Mouse (Mus musculus) MN1 (cell line): ENCODE measurements around the gene Atxn3.
"Not testable (repeated sequence)": the region's sequence is repeated elsewhere in the genome, so short reads cannot be mapped to it uniquely, and the experiment has no call there.

Experiments used
- DNase-seq: peaks from one replicate; pipeline ENCODE4 v3.0.0-alpha.2; 2016; ENCODE audit warnings: low spot score

Atxn3 gene

DNA sequence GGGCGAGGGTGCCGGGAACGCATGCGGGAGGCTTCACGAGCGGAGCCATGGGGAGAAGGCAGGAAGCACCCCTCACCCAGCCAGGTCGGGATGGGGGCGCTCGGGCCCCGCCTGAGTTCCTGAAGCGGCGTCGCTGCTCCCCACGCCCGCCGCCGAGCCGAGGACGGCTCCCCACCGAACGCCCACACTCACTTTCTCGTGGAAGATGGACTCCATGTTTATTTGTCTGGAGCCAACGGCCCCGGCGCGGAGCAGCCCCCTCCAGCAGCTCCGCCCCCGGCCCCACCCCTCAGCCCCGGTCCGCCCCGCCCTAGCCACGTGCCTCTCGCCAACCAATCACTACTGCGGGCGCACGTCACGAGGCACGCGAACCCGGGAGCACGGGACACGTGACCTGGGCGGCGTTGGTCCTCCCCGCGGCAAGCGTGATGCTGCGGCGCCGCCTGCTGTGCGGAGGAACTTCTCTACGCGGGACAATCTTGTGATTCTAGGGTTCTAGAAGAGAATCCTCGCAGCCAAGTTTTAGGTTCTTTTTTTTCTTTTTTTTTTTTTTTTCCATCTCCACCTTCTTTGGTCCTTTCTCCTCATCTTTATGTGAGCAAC, at the start of gene Atxn3:
Gene Atxn3 (minus strand): TSS at position 305 of the 603 bp plus-strand sequence.
- DNase-seq = peak; percentile 94

DNA sequence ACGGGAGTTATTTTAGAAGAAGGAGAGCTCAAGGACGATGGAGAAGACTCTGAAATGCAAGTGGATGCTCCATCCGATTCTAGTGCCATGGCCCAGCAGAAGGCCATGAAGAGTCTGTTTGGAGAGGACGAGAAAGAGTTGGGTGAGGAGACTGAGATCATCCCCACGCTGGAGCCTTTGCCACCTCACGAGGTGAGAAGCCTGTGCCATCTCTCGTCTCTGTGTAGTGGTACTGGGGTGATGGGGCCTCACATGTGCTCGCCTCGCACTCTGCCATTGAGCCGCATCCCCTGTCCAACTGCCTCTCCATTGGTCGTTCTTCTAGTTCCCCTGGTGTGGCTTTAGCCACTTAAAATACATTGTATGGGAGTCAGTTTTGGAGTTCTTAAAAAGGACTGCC, 42.7 kb upstream of the Atxn3 start:
- no peak for DNase-seq

DNA sequence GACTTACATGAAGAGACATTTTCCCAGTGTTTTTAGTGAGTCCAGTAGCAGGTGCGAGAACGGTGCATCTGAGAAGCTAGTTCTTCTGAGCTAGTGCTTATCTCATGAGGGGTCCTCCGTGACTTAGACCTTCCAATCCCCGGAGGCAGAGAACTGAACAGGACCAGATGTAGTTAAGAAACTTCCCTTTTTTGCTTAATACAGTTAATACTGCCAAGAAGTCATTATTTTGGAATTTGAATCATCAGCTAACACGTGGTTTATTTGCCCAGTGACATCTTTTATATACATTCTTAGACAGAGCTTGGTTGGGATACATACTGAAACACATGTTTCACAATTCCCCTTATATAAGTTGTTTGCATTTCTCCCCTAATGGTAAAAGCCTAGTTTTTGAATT, 40.9 kb upstream of the Atxn3 start:
- DNase-seq = no peak

DNA sequence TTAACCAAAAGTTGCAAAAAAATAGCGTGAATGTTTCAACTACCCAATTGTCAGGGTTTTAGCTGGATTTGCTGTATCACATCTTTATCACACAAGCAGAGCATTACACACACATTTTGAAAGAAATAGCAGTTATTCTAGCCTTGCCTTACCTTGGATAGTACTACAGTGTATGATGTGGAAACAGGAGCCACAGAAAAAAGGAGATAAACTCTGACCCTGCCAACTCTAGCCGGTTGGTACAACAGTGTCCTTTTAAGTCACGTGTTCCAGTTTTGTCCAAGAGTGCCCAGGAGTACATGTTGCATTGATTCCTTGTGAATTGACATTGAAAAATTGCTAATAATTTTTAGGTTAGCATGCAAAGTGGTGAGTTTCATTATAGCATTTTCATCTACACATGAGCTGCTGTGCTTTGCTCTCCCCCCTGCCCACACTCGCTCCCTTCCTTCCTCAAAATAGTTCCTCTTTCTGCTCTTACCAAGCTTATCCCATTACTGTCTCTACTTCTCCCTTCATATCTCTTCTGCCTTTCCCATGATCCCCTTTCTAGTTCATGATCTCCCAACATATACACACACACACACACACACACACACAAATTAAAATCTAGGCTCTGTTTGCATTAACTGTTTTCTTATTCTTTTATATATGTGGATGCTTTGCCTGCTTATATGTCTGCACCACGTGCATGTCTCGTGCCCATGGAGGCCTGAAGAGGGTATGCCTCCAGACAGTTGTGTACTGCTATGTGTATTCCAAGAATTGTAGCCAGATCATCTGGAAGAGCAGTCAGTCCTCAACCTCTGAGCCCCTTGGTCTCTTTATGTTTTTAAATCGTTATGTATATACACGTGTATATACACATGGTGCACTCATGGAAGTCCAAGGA, 36.8 kb upstream of the Atxn3 start:
- DNase-seq = no peak

DNA sequence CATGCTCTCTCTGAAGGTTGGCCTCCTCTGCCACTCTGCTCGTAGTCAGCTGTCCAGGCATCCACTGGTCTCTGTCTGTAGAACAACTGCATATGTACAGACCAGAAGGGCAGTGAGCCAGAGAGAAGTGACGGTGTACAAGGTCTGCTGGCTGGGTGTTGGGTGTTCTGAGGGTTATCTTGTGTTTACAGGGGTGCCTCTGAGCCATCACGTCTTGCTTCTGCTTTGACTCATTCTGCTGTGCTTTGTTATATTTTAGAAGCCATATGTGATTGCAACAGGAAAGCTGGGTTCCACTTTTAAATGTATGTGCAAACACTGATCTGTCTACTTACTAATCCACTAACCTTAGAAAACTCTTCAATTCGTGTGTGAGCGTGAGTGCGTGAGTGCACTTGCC, 29.6 kb upstream of the Atxn3 start:
- DNase-seq = no peak

DNA sequence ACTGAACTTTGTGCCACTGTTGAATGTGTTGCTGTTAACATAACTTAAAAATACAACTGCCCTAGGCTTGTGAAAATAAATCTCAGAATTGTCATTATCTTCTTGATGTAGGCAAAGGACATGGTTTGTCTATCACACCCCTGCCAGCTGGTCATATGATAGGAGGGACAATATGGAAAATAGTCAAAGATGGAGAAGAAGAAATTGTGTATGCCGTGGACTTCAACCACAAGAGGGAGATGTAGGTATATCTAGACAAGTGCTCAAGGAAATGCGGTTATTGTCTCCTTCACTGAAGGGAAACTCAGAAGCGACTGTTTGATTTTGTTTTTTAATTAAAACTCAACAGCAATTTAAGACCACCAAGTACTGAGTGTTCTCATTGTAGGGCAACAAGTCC, 27.1 kb upstream of the Atxn3 start:
- DNase-seq = peak; percentile 28

DNA sequence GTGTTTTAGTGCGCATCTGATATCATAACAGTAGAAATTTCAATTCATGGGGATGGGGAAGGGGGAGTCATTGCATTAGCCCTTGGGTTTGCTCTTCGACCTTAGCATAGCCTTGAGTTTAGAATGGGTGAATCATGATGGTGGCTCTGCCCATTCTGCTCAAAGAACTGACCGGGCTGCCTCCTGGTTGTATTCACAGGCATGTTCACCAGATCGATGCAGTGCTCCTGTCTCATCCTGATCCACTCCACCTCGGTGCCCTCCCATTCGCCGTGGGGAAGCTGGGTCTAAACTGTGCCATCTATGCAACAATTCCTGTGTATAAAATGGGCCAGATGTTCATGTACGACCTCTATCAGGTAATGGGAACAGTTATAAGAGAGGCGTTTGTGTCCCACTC, 24.9 kb upstream of the Atxn3 start:
- no peak for DNase-seq

DNA sequence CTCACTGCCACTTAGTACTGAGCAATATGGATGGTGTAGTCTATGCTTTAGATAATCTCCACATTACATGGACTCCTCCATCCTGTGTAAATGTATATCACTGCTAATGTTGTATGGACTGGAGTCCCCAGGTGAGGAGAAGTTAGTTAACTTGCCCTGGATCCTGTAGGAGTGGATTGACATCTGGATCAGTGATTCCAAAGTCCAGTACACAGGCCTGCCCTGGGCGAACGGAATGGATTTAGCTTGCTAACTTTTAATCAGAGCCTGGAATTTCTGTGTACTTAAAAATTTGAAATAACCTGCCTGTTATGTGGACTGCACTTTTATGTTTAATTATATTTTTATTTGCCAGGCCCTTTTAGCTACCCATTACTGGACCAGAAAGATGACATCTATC, 23.5 kb upstream of the Atxn3 start:
- DNase-seq = no peak

DNA sequence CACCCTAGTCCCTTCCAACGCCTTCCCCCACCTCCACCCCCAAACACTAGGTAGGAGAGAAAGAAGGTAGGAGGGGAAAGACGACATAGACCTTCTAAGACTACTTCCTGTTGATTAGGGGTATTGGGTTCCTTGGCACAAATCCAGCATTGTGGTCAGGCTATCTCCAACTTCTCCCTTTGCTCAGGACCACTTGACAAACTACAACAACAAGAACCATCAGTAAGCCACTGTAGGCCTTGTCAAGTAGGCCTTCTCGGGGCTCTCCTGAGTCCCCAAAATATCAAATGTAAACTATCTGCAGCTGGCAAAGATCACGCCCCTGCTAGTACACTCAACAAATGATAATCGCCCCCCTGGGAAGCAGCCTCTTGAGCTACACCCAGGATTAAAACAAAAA, 22.2 kb upstream of the Atxn3 start:
- DNase-seq = no peak

DNA sequence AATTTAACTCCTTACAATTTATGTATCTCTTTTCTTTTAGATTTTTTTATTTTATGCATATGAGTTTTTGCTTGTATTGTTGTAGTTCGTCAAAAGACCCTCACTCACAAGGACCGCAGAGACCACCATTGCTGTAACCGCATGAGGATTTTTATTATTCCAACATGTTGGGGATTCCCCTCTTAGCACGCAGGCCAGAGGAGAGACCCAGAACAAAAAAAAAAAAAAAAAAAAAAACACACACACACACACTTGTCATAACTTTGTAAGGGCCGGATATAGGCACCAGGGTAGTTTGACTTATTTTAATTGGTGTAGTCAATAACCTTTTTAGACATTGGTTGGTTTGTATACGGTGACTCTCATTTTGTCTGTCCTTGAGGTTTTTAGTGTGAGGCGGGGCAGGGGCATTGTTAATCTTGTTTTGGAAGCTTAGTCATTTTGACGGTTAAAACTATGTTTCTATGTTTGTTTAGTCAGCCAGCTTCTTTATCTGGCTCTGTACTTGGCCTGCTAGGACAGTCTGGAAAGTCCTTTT, 21.2 kb upstream of the Atxn3 start:
- no peak for DNase-seq

DNA sequence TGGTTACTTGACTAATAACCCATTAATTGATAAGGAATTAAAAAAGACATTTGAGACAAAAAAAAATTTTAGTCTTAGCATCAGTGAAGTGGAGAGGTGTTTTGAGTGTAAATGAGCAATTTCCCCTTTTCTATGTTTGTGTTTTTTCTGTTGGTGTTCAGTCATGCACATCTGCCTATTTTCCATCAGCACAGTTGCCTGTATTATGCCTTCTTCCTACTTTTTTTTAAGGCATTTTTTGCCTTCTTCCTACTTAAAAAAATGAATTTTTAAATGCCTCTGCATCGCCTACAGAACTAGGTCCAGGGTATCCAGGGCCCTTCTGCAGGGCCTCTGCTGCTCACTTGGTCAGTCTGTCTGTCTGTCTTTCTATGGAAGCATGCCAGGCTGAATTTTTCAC, 20.5 kb upstream of the Atxn3 start:
- no peak for DNase-seq

DNA sequence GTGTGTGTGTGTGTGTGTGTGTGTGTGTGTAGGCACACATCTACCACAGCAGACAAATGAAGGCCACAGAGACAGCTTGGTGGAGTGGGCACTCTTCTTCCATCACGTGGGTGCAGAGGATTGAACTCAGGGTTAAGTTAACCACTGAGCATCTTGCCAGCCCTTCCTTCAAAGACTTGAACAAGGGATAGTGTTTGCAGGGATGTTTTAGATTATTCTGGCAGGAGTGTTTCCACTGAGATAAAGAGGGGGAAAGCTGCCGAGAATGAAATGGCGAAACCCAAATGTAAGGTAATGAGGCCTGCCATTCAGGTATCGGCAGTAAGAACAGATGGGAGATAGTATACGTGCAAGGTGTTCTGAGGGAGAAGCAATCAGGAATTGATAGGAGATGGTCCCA, 20.1 kb upstream of the Atxn3 start:
- DNase-seq = no peak

DNA sequence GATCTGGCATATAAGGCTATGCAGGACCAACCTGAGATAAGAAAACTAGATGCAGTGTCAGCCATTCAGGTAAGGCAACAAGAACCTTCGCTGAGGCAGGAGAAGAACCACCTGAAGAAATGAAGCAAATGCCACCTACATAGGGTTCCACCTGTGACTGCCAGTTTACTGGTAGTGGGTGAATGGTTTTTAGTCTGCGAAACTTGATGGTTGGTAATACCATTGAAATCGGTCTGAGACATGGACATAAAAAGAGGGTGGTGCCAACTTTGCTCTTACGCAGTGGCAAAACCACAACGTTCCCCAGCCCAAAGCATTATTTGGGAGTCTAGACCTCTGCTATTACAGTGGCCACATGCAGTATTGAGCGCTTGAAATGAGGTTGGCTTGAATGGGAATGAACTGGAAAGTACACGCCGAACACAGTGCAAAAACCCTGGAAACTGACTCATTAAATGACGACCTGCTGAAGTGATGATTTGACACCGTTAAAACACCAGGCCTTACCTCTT, 19.4 kb upstream of the Atxn3 start:
- no peak for DNase-seq

DNA sequence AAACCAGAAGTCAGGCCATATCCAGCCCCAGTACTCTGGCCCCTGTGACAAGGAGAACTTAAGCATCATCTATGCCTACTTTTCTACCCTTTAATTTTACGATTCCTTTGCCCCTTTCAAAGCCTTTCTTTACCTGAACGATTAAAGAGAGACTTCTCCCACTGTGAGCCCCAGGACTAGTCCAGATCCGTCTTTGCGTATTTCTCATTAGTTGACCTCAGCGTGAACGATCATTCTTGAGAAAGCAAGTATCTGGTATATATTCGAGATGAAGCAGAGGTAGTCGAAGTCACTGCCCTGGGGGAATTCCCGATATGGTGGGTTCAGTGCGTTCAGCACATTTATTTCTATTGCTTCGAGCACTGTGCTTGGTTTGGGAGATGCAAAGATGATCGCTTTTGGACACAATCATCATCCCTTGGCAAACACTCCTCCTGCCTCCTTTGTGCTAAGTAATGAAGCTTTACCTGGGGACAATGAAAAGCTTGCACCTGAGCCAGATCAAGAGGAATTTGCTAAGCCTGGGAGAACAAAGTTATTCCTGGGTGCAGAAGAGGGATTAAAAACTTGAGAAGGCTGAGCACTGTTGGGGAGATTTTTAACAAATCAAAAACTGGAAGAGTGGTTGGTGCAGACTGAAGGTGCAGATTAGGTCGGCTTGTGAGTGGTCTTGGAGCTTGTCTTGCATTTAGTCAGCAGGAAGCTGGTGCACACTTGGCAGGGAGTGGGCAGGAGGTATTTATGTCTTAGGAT, 18.8 kb upstream of the Atxn3 start:
- DNase-seq = no peak

DNA sequence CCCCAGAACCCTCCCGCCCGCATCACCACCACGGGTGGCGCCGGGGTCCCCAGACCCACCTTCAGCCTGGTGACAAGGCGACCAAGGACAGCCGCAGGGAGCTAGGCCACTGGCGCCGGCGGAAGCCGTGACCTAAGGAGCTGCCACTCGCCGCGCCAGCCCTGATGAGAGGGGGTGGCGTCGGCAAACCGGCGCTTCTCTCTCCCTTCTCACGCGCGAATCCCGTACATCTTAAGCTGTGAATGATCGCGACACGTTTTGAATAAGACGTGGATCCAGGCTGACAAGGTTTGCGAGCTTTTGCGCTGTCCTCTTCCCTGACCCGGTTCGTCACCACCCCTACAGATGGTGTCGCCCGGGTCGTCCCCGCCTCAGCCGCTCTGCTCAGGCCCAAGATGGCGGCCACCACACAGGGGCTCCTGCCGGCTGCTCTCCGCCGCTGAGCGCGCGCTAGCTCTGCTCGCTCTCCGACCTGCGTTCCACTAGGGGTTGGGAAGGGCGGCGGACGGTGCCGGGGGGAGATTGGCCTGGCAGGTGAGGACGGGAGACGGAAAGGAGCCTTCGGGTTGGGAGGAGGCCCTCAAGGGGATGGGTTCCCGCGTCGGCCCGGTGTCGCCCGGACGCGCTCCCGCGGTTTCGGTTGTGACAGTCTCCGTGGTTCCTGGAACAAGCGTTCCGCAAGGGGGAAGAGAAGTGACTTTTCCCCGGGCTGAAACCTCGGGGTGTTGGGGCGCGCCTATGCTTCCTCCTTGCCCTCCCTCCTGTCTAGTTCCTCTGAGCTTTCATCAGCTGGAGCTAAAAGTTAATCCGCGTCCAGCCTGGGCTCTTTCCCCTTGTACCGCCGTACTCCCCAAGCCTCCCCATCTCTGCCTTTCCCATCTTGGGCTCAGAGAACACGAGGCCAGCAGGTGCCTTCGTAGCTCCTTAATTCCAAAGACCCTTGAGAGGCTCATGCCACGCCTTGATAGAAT, 17.8 kb upstream of the Atxn3 start, which contains the start of gene Cpsf2:
Gene Cpsf2 (plus strand): TSS at position 388 of the 971 bp plus-strand sequence.
- DNase-seq = peak; percentile 72

DNA sequence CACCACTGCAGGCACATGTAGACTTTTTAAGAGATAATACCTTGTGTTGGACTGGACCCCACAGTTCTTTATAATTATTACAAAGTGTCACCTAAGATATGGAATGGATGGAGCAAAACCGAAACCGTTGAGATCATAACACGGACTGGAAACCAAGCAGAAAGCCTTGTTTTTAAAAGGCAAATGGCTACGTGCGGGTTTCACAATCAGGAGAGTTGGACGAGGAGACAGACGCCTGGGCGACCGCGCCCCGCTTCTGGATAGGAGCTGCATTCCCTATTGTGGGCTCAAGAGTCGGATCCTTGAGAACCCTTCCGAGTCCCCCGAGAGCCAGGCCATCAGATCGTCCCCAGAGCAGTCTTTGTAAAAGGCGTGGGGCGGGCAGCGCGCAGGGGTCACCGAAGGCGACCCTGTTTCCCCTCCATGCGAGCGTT, 17.1 kb upstream of the Atxn3 start:
- DNase-seq = peak; percentile 43

DNA sequence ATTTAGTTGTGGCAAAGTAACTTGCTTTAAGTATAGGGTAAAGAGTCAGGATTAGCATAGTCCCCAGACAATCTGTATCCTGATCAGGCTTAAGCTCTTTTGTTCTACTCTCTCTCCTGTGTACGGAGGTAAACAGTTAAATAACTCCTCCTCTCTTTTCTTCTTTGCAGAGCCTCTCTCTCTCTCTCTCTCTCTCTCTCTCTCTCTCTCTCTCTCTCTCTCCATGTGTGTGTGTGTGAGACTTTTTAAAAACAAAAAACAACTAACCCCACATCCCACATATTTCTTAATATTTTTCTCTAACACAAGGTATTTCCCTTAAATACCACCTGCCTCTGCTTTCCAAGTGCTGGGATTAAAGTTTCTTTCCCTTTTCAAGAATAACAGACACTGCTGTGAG, 16.5 kb upstream of the Atxn3 start:
- no peak for DNase-seq

DNA sequence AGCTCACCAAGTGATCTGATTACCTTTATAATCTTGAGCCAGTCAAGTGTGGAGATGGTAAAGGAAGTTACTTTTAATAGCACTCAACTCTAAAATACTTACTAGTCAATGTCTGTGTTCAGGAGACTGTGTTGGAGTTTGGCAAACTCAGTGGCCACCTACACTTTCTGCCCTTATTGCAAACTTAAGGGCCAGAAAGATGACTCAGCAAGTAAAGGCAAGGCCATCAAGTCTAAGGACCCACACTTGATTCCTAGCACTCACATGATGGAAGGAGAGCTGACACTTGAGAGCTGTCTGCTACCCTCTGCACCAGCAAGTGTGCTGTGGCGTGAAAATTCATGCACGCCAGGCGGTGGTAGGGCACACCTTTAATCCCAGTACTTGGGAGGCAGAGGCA, 14.2 kb upstream of the Atxn3 start:
- DNase-seq = no peak

DNA sequence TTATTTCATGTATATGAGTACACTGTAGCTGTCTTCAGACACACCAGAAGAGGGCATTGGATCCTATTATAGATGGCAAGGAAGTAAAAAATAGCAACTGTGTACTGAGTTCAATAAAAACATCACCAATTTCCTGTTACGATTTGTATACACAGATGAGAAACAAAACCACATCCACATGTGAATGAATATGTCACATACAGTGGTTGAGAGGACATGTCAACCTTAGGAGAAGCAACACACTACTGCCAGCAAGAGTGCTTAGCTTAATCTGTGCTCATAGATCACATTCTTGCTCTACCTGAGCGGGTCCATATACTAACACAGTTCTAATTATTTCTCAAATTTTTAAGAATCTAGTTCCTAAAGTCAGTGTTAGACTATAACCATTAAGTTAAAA, 13.3 kb upstream of the Atxn3 start:
- DNase-seq = no peak

DNA sequence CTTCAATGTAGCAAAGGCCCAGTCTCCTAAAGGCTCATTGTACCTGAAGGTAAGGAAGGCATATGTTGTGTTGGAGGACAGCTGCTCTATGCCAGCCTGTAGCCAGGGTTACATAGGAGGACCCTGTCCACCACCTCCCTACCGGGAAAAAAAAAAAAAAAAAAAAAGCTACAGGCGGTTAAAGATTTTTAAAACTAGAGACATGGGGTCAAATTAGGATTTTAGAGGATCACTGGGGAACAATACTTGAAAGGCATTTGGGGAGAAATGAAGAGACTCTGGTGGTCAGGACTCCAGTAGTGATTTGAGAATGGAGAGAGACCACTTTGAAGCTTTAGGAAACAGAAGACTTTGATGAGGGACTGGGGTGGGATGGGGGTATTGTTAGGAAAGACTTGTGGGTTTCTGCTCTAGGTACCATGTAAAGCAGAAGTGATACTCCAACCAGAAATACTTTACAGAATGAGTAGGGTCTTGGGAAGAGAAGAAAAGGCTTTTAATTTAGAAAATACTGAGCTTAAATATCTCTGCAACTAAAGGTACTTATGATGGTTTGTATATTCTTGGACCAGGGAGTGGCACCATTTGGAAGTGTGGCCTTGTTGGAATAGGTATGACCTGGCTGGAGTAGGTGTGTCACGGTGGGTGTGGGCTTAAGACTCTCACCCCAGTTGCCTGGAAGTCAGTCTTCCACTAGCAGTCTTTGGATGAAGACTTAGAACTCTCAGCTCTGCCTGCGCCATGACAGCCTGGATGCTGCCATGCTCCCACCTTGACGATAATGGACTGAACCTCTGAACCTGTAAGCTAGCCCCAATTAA, 1.1 kb upstream of the Atxn3 start:
- not testable (repeated sequence) for DNase-seq
